Mouse (Mus musculus): ENCODE results near the gene Babam2.

Gene Babam2

GRCm38 (mm10) chr5:32124957-32125356, 427.5 kb downstream of the Babam2 start:
- no peak for DNase-seq (ENCODE audit: low spot score in 2 of 2)

- DNase-seq (ENCODE audit: low spot score in 2 of 2): no peak
Measured at GRCm38 (mm10) chr5:32127226-32127625, 429.7 kb downstream of the Babam2 start.

GRCm38 (mm10) chr5:32127927-32128326, 430.4 kb downstream of the Babam2 start:
- DNase-seq (ENCODE audit: low spot score in 2 of 2): no peak

- peak; percentile 33 to 69 for DNase-seq (ENCODE audit: low spot score in 2 of 2)
Measured at GRCm38 (mm10) chr5:32132971-32133501, 435.6 kb downstream of the Babam2 start.

GRCm38 (mm10) chr5:32133549-32134004, 436.1 kb downstream of the Babam2 start:
- peak; percentile 40 to 67 for DNase-seq (ENCODE audit: low spot score in 2 of 2)

- DNase-seq (ENCODE audit: low spot score in 2 of 2): no peak
Measured at GRCm38 (mm10) chr5:32134051-32134732, 436.7 kb downstream of the Babam2 start.

All from spleen, postnatal 4 days (tissue).